Mouse (Mus musculus): Measurements from ENCODE around the gene Gm5640. TPM values are rescaled to one million over a fixed set of nuclear protein-coding genes. Genes with fewer than 3 reads are reported as not detected.

The Gm5640 gene
- polyA plus RNA-seq (2012; rRNA removed), result 0.10 and 0.14 TPM in 2 replicates

DNA sequence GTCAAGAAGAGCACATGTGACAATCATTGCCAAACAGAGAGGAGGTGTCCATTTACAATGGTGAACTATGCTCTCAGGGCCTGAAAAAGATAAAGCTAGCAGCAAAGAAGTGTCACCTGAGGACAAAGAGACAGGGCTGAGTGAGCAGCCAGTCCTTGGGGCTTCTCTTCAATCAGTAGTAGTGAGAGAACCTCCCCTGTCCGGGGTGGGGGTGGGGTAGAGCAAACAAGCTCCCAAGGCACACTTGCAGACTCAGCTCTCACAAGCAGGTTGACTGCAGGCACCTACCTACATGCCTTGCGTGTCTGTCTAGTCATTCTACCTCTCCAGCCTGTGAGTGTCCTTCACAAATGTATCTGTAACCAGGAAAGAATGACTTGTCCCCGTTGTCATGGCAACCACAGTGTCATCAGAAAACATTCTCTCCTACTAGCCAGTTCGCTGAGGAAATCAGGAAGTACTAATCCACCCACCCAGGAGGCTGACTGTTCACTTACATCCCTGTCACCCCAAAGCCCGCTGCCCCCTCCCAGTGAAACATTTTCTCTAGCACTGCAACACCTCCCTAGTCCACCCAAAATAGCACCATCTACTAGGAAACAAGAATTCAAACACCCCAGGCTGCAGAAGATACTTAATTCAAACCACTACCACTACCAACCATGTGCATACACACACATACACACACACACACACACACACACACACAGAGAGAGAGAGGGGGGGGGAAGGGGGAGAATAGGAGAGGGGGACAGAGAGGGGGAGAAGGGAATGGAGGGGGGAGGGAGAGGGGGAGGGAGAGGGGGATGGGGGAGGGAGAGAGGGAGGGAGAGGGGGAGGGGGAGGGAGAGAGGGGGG, at the start of gene Gm5640:
Gene Gm5640 (minus strand): TSS at position 170 of the 858 bp plus-strand sequence.

DNA sequence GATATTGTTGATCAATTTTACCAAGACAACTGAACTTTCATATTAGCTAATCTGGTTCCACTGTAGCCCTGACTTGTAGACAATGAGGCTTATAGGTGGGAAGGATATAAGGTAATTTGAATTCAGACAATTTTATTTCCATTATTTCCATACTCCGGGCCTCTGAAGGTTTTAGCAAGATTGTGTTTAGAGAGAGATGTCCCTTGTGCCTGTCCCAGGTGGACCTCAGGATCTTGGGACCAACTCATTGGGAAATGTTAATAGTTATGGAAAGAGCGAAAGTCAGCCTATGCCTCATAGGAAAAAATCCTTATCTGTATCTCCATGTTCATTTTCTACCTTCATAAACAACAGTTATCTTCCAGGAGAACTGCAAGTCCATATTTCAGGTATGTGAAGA, 53.1 kb downstream of the Gm5640 start, which contains the start of gene Olfr1325:
Gene Olfr1325 (plus strand): TSS at position 301 of the 400 bp plus-strand sequence.

Other genes with a start within 250 kb of the Gm5640 start
- 44.7 and 48.8 TPM in 2 replicates for gene G6pdx, start 216.4 kb downstream of the Gm5640 start, polyA plus RNA-seq (2012; rRNA removed)
- gene Gm6880, start 164.2 kb downstream of the Gm5640 start, polyA plus RNA-seq (2012; rRNA removed), result 0.12 TPM in 1 of 2 replicates, not detected in the other
- not detected in 2 replicates for gene Olfr1326-ps1, start 70.7 kb downstream of the Gm5640 start, polyA plus RNA-seq (2012; rRNA removed)
- gene Olfr1325, start 53.0 kb downstream of the Gm5640 start, polyA plus RNA-seq (2012; rRNA removed), result not detected in 2 replicates
- gene Gm6890, start 95.3 kb upstream of the Gm5640 start, polyA plus RNA-seq (2012; rRNA removed), result not detected in 2 replicates
- gene Gm5936, start 191.6 kb upstream of the Gm5640 start, polyA plus RNA-seq (2012; rRNA removed), result 0.04 and 0.05 TPM in 2 replicates

All from central nervous system, embryonic 14 days (tissue).